Mouse (Mus musculus) limb, embryonic 11.5 days (tissue): ENCODE data around the gene Ptprn2. TPM values are rescaled to one million over a fixed set of nuclear protein-coding genes. Genes with fewer than 3 reads are reported as not detected.
A peak's percentile ranks its signal among the peaks of the same experiment; 100 is the strongest.

Experiments
- ATAC-seq: fragments of 200-750 bp; cut with Nextera tagmentation; 2 replicates; pipeline ENCODE4 v1.8.0; 2017; ENCODE audit warnings: low read depth; ENCODE audit not compliant: insufficient number of reproducible peaks, low FRiP score, low TSS enrichment
- DNase-seq: peaks from one replicate; pipeline ENCODE4 v3.0.0-alpha.2; 2015; ENCODE audit warnings: low spot score
- H3K27ac ChIP-seq: fragments of 300-500 bp; sonication (generic); replicated peaks from 2 replicates; pipeline ENCODE4 v1.5.1; 2014; ENCODE audit warnings: low read depth, mild to moderate bottlenecking, low read length
- H3K27me3 ChIP-seq: fragments of 300-500 bp; sonication (generic); 2 replicates; pipeline ENCODE4 v1.6.1; 2014; ENCODE audit warnings: mild to moderate bottlenecking, low read length, mixed read lengths; ENCODE audit not compliant: control insufficient read depth, insufficient read depth
- H3K36me3 ChIP-seq: fragments of 300-500 bp; sonication (generic); 2 replicates; pipeline ENCODE4 v1.6.1; 2014; ENCODE audit warnings: mild to moderate bottlenecking, low read length, moderate library complexity, mixed read lengths; ENCODE audit not compliant: control insufficient read depth, insufficient read depth
- H3K4me1 ChIP-seq: fragments of 300-500 bp; sonication (generic); 2 replicates; pipeline ENCODE4 v1.6.1; 2014; ENCODE audit warnings: low read length, mixed read lengths; ENCODE audit not compliant: control insufficient read depth, insufficient read depth
- H3K4me2 ChIP-seq: fragments of 300-500 bp; sonication (generic); 2 replicates; pipeline ENCODE4 v1.6.1; 2014; ENCODE audit warnings: low read depth, mild to moderate bottlenecking, moderate library complexity; ENCODE audit not compliant: severe bottlenecking
- H3K4me3 ChIP-seq: fragments of 300-500 bp; sonication (generic); 2 replicates; pipeline ENCODE4 v1.5.1; 2014; ENCODE audit warnings: low read depth, low read length
- H3K9ac ChIP-seq: fragments of 300-500 bp; sonication (generic); 2 replicates; pipeline ENCODE4 v1.6.1; 2014; ENCODE audit warnings: mild to moderate bottlenecking, low read length
- H3K9me3 ChIP-seq: fragments of 300-500 bp; sonication (generic); 2 replicates; pipeline ENCODE4 v1.6.1; 2016; ENCODE audit warnings: low read length; ENCODE audit not compliant: control insufficient read depth
- WGBS: fragments of 180-500 bp; shearing (Covaris S2); extraction: QIAGEN DNeasy Blood & Tissue Kit; methylation state at CpG from one replicate; pipeline ENCODE4 v1.1.7; 2014; 5-methylcytosine and 5-hydroxymethylcytosine counted together
- polyA plus RNA-seq: library from polyadenylated mRNA; unstranded; fragments of >200 nt; fragmentation: Nextera tagmentation; extraction: Ambion mirVana; gene quantifications from 2 replicates; pipeline ENCODE4 v1.2.1, GENCODE M21; 2014

The Ptprn2 gene
- polyA plus RNA-seq, 1 experiment from 2014 or later, result not detected

GRCm38 (mm10) chr12:117033172-117033571 lies 547.7 kb downstream of the Ptprn2 start:
- no peak overlapping the region for H3K9ac ChIP-seq
- DNase-seq, result no peak
- H3K9me3 ChIP-seq, result no peaks in the 10 kb centered on the region
- H3K27ac ChIP-seq, result no peak overlapping the region
- H3K27me3 ChIP-seq, result no peaks in the 10 kb centered on the region
- no peaks in the 10 kb centered on the region for H3K4me1 ChIP-seq
- no peak for ATAC-seq
- WGBS, result 97% methylated on average over 1 of the region's 1 CpGs
- no peaks in the 10 kb centered on the region for H3K36me3 ChIP-seq
- H3K4me3 ChIP-seq, result no peak overlapping the region
- H3K4me2 ChIP-seq, result no peak overlapping the region

DNA sequence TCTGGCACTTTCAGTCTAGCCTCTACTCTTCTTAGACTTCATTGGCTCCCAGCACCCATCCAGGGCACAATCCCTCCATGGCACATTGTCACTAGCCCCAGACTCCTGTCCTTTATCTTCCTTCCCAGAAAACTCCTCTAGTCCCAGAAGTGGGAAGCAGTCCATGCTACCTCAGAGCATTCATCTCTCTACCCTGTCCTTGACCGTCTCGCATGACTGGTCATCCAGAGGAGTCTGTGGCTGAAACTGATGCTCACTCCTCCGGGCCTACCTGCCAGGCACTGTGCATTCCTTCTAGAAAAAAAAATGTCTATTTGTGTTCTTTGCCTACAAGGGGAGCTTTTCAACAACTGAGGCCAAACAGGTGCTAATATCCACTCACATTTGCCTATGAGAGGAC lies 549.0 kb downstream of the Ptprn2 start:
- H3K4me2 ChIP-seq, result no peak overlapping the region
- H3K36me3 ChIP-seq, result no peaks in the 10 kb centered on the region
- H3K4me3 ChIP-seq, result no peak overlapping the region
- ATAC-seq, result no peak
- H3K27ac ChIP-seq, result no peak overlapping the region
- 87% methylated on average over 3 of the region's 3 CpGs for WGBS
- H3K27me3 ChIP-seq, result no peaks in the 10 kb centered on the region
- DNase-seq, result no peak
- no peaks in the 10 kb centered on the region for H3K9me3 ChIP-seq
- H3K4me1 ChIP-seq, result no peaks in the 10 kb centered on the region
- no peak overlapping the region for H3K9ac ChIP-seq

- Histone ChIP-seq H3K27ac (no peak overlapping the region), H3K27me3 (no peaks in the 10 kb centered on the region), H3K36me3 (no peaks in the 10 kb centered on the region), H3K4me3 (no peak overlapping the region), H3K9ac (no peak overlapping the region), H3K4me1 (no peaks in the 10 kb centered on the region), H3K9me3 (no peaks in the 10 kb centered on the region), H3K4me2 (no peak overlapping the region)
- WGBS, result 6% methylated on average over 2 of the region's 2 CpGs
- no peak for ATAC-seq
- DNase-seq, result peak; percentile 68
Observed at GRCm38 (mm10) chr12:117035243-117035642, 549.7 kb downstream of the Ptprn2 start.

- Histone ChIP-seq H3K9ac (no peak overlapping the region), H3K36me3 (no peaks in the 10 kb centered on the region), H3K4me2 (no peak overlapping the region), H3K27me3 (no peaks in the 10 kb centered on the region), H3K4me1 (no peaks in the 10 kb centered on the region), H3K4me3 (no peak overlapping the region), H3K9me3 (no peaks in the 10 kb centered on the region), H3K27ac (no peak overlapping the region)
- 48% methylated on average over 3 of the region's 3 CpGs for WGBS
- ATAC-seq (no peak), DNase-seq (no peak)
Observed at GRCm38 (mm10) chr12:117039411-117039810, 553.9 kb downstream of the Ptprn2 start.

DNA sequence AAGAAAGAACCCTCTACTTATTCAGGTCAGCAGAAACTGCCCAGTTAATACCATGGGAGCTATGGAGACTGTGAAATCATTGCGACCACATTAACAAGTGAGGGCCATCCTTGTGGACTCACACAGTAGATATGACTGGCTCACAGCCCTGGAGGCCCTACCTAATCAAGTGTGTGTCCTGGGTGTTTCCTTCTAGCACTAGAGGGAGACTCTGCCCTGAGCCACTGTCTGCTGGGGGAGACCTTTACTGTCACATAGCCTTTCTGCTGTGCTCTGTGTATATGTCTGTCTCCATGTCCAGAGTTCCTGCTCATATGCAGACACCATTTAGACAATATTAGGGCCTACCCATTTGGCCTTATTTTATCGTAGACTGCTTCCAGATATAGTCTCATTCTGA lies 555.9 kb downstream of the Ptprn2 start:
- ATAC-seq (no peak), DNase-seq (no peak)
- Histone ChIP-seq H3K9ac (no peak overlapping the region), H3K36me3 (no peaks in the 10 kb centered on the region), H3K27me3 (no peaks in the 10 kb centered on the region), H3K9me3 (no peaks in the 10 kb centered on the region), H3K4me3 (no peak overlapping the region), H3K4me2 (no peak overlapping the region), H3K27ac (no peak overlapping the region), H3K4me1 (no peaks in the 10 kb centered on the region)
- WGBS, result 93% methylated on average over 2 of the region's 2 CpGs

DNA sequence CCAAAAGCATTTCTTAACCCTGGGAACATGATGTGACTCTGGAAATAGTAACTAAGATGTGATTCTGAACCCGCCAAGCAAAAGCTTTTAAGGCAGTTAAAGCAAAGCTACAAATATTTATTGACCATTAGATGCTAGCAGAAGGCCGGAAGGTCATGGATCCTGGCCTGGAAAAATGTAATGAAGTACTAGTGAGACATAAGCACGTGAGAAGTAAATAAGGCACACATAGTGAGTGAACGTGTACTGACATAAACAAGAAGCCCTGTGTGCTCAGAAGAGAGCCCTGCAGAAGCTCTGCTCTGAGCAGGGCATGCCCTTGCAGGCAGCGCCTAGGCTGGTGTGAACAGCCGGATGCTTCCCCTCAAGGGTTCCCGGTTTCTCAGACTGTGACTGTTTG lies 557.2 kb downstream of the Ptprn2 start:
- Histone ChIP-seq H3K4me1 (no peaks in the 10 kb centered on the region), H3K4me2 (no peak overlapping the region), H3K4me3 (no peak overlapping the region), H3K36me3 (no peaks in the 10 kb centered on the region), H3K27ac (no peak overlapping the region), H3K9me3 (no peaks in the 10 kb centered on the region), H3K27me3 (no peaks in the 10 kb centered on the region), H3K9ac (no peak overlapping the region)
- ATAC-seq, result no peak
- WGBS, result 50% methylated on average over 7 of the region's 7 CpGs
- DNase-seq, result no peak

DNA sequence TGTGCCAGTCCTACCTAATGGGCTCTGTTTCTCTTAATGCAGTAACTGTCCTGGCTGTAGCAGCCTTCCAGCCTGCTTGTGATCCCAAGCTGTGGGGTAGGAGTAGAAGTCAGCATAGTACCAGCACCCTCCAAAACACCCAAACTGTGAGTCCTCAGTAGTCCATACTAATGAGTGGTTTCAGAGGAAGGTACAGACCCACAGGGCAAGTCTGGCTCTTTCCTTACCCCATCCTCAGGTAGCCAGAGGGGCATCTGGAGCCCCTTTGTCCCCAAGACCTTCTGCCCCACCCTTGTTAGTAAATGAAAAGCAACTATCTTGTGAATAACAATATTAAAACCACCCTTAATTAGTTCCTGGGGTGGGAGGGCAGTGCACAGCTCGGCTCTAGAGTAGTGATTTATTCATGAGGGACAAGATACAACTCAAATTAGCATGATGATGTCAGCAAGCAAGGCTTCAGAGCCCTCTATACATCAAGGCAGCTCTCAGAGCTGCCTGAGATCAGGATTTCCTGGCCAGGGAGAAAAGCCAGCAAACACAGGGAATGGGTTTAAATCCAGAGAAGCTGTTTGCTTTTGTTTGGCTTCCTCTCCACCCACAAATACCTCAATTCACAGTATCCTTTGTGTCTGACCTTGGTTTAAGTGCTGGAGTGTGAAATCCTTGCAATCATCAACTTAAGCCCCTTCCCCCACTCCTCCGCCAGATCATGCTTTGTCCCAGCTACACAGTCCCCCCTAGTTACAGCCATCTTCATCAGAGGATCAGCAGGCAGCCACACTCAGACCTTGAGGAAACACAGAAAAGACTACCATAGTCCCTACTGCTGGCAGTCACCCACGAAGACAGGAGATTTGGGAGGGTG lies 562.1 kb downstream of the Ptprn2 start:
- Histone ChIP-seq H3K4me1 (no peaks in the 10 kb centered on the region), H3K9ac (no peak overlapping the region), H3K36me3 (no peaks in the 10 kb centered on the region), H3K9me3 (no peaks in the 10 kb centered on the region), H3K4me3 (no peak overlapping the region), H3K27ac (no peak overlapping the region), H3K4me2 (no peak overlapping the region), H3K27me3 (no peaks in the 10 kb centered on the region)
- WGBS, result 26% methylated on average over 3 of the region's 3 CpGs
- DNase-seq, result no peak
- no peak for ATAC-seq

- Histone ChIP-seq H3K4me3 (no peak overlapping the region), H3K27me3 (no peaks in the 10 kb centered on the region), H3K4me2 (no peak overlapping the region), H3K9me3 (no peaks in the 10 kb centered on the region), H3K4me1 (no peaks in the 10 kb centered on the region), H3K9ac (no peak overlapping the region), H3K27ac (no peak overlapping the region), H3K36me3 (no peaks in the 10 kb centered on the region)
- WGBS, result 57% methylated on average over 10 of the region's 10 CpGs
- ATAC-seq, result no peak
- DNase-seq, result peak; percentile 26
Observed at GRCm38 (mm10) chr12:117049829-117050228, 564.3 kb downstream of the Ptprn2 start.
